In the genomic region with DNA sequence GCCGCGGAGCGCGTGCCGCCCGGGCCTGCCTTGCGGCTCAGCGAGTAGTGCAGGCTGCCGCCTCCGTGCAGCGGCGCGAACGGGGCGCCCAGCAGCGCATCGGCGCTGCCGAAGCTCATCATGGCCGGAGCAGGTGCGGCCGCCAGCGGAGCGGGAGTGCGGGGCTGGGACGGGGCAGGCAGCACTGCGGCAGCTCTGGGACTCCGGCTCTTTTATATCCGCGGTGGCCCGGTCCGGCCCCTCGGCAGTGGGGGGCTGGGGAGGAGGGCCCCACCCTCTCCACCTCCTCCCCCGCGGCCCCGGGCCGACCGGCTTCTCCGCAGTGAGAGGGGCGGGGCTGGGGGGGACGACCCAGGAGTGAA, we compare ENCODE assay signal across 8 mouse cellular contexts. TPM values are rescaled to one million over a fixed set of nuclear protein-coding genes. Genes with fewer than 3 reads are reported as not detected.
A peak's percentile ranks its signal among the peaks of the same experiment; 100 is the strongest.
DNase-seq lines count a peak whose midpoint lies in the region; ATAC-seq and TF ChIP-seq lines count a peak whose summit lies in the region.

A gene (minus strand): TSS at position 252 of the 362 bp plus-strand sequence.

- H3K9ac ChIP-seq in hindbrain, embryonic 11.5 days (ENCODE audit: low read depth, low read length): peak within 1 kb of the TSS; percentile 57
- no peak within 1 kb of the TSS for H3K9ac ChIP-seq in liver, embryonic 13.5 days

- peak within 1 kb of the TSS; percentile 69 for H3K4me3 ChIP-seq in gastrocnemius, adult 2 months
- H3K4me3 ChIP-seq in hindbrain, embryonic 11.5 days (ENCODE audit: low read depth, low read length): peak within 1 kb of the TSS; percentile 49
- peak within 1 kb of the TSS; percentile 55 for H3K4me3 ChIP-seq in liver, embryonic 13.5 days (replicated peaks)

- no peaks in the 10 kb centered on the region for H3K9me3 ChIP-seq in hindbrain, embryonic 11.5 days (ENCODE audit: control insufficient read depth, low read length)
- no peaks in the 10 kb centered on the region for H3K9me3 ChIP-seq in liver, embryonic 13.5 days (replicated peaks)

- no peak for DNase-seq in gastrocnemius, adult 2 months
- no peak for DNase-seq in gastrocnemius, postnatal 36 days
- peak; percentile 37 for DNase-seq in right cerebral cortex, postnatal 14 days
- no peak for DNase-seq in right cerebral cortex, postnatal 4 days
- DNase-seq in hindbrain, embryonic 11.5 days (ENCODE audit: low spot score): peak; percentile 59
- no peak for DNase-seq in liver, embryonic 13.5 days
- DNase-seq in gastrocnemius, adult 18-20 months (ENCODE audit: low spot score): no peak
- DNase-seq in lung, postnatal 4 days: no peak

- peak; percentile 64; the same call in 1 of the 2 replicates for ATAC-seq in hindbrain, embryonic 11.5 days (ENCODE audit: low FRiP score)
- ATAC-seq in liver, embryonic 13.5 days (ENCODE audit: low read depth): no peak

- peak within 1 kb of the TSS; percentile 93 for H3K4me2 ChIP-seq in hindbrain, embryonic 11.5 days (replicated peaks; ENCODE audit: low read depth, low read length)
- peak within 1 kb of the TSS; percentile 74 for H3K4me2 ChIP-seq in liver, embryonic 13.5 days

- intact Hi-C loops in gastrocnemius, adult 2 months (cut with DNase I): no loop called here
- intact Hi-C loops in gastrocnemius, postnatal 36 days (cut with DNase I): no loop called here

- H3K27me3 ChIP-seq in hindbrain, embryonic 11.5 days (ENCODE audit: control insufficient read depth, insufficient read depth, low read length): peaks cover 65% of the 10 kb centered on the region
- peaks cover 90% of the 10 kb centered on the region for H3K27me3 ChIP-seq in liver, embryonic 13.5 days

- H3K27ac ChIP-seq in gastrocnemius, adult 2 months: no peak within 1 kb of the TSS
- peak within 1 kb of the TSS; percentile 51 for H3K27ac ChIP-seq in hindbrain, embryonic 11.5 days (ENCODE audit: low read depth, low read length)
- H3K27ac ChIP-seq in liver, embryonic 13.5 days: no peak within 1 kb of the TSS

- TF ChIP-seq CTCF in gastrocnemius, adult 2 months (IDR thresholded peaks at IDR 0.05): no peak

- H3K4me1 ChIP-seq in hindbrain, embryonic 11.5 days (replicated peaks; ENCODE audit: control insufficient read depth, insufficient read depth, low read length): peaks cover 10% of the 10 kb centered on the region
- peaks cover 19% of the 10 kb centered on the region for H3K4me1 ChIP-seq in liver, embryonic 13.5 days (replicated peaks)

- under 1% methylated on average over 40 of the region's 41 CpGs for WGBS in hindbrain, embryonic 11.5 days
- 2% methylated on average over 41 of the region's 41 CpGs for WGBS in liver, embryonic 13.5 days (ENCODE audit: insufficient replicate concordance)

- no peaks in the 10 kb centered on the region for H3K36me3 ChIP-seq in hindbrain, embryonic 11.5 days (ENCODE audit: control insufficient read depth, insufficient read depth, low read length)
- no peaks in the 10 kb centered on the region for H3K36me3 ChIP-seq in liver, embryonic 13.5 days

RNA-seq across cellular contexts. Expression of the gene that starts here (rescaled TPM):
- not detected for total RNA-seq in gastrocnemius, adult 2 months (2021)
- under 1 TPM in 1 of 2 experiments, not detected in 1; 0.15 TPM for total RNA-seq in gastrocnemius, postnatal 36 days (2021)
- polyA plus RNA-seq in hindbrain, embryonic 11.5 days (2014; fragmentation: Nextera tagmentation; extraction: Ambion mirVana): 0.82 and 1.2 TPM in 2 replicates
- polyA plus RNA-seq in liver, embryonic 13.5 days (2015; fragmentation: Nextera tagmentation; extraction: Ambion mirVana): 0.27 and 0.34 TPM in 2 replicates
- total RNA-seq in gastrocnemius, adult 18-20 months (2021): not detected

Comparison
In these comparisons a context has a peak if more than half of its experiments do, and no peak if none do; other contexts are left out.
1. DNase-seq: peak in right cerebral cortex, postnatal 14 days (single experiment) and hindbrain, embryonic 11.5 days (single experiment); none in gastrocnemius, adult 2 months (single experiment), gastrocnemius, postnatal 36 days (0 of 2), right cerebral cortex, postnatal 4 days (single experiment), liver, embryonic 13.5 days (single experiment), gastrocnemius, adult 18-20 months (single experiment) and lung, postnatal 4 days (0 of 2).
2. Peak in every context shown above with its lines, with median percentiles within 50 percentile points of each other: H3K4me3 ChIP-seq.